Mouse (Mus musculus): ENCODE data around the gene 4931428L18Rik. TPM values are rescaled to one million over a fixed set of nuclear protein-coding genes. Genes with fewer than 3 reads are reported as not detected.

The 4931428L18Rik gene
- not detected in 2 replicates for polyA plus RNA-seq (2015; fragmentation: Nextera tagmentation; extraction: Ambion mirVana)

DNA sequence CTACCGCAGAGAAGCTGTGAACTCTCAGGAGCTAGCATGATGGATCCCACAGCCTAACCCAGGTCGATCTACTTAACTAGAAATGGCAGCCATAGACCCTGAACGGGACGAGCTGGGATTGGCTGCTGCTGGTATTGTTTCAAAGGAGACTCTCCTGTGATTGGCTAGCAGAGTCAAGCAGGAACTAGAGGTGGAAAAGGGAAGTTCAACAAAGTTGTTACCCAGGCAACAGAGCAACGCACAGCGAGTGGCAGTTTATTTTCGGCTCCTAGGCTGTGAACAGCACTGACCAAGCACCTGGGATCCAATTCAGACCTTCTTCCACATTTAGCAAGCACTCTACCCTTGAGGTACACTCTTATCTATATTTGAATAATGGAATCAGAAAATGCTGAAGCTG is at the start of gene 4931428L18Rik, which contains the start of gene Pih1d3:
Gene 4931428L18Rik (minus strand): TSS at position 121 of the 400 bp plus-strand sequence.
Gene Pih1d3 (plus strand): TSS at position 275 of the 400 bp plus-strand sequence.
- ATAC-seq: no peak
- Histone ChIP-seq H3K4me1 (ENCODE audit: control insufficient read depth, insufficient read depth, low read length) (no peaks in the 10 kb centered on the region), H3K9ac (ENCODE audit: low read depth, low read length) (no peak within 1 kb of the TSS), H3K9me3 (ENCODE audit: control insufficient read depth, low read length) (no peaks in the 10 kb centered on the region), H3K4me2 (ENCODE audit: low read depth, low read length) (no peak within 1 kb of the TSS), H3K4me3 (ENCODE audit: low read length) (no peak within 1 kb of the TSS), H3K36me3 (ENCODE audit: control insufficient read depth, insufficient read depth, low read length) (no peaks in the 10 kb centered on the region), H3K27ac (ENCODE audit: low read length) (no peak within 1 kb of the TSS), H3K27me3 (replicated peaks; ENCODE audit: control insufficient read depth, insufficient read depth, low read length) (no peaks in the 10 kb centered on the region)
- 85% methylated on average over 7 of the region's 7 CpGs for WGBS

DNA sequence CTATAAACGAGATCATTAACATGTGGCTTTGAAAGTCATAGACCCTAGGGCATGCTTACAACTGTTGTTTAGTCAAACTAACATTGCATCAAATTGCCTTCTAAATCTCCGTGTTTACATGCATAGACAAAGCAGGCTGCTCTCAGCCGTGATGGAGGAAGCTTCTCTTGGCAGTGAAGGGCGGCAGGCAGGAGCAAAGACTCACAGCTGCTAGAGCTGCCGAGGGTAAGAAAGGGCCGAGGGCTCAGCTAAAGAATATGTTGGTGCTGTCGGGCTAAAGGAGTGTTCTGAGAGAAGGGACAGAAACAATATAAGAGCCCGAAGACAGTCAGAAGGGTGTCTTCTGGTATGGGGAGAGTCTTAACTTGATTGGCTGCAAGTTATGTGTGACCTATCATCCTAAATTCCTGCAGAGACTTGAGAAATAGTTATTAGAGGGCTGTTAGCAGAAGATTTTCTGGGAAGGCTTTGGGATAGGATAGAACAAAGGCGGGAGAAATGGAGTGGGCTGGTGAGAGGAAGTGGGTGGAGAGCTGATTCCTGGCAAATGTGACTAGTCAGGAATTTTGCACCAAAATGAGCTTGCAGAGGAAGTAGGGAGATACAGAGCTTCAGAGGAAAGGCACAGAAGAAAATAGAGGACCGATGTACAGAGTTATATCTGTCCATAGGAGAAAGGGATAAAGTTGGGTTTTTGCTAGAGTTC is 37.9 kb upstream of the 4931428L18Rik start:
- no peaks in the 10 kb centered on the region for H3K27me3 ChIP-seq (replicated peaks; ENCODE audit: control insufficient read depth, insufficient read depth, low read length)
- peak; percentile 38 for ATAC-seq
- no peak overlapping the region for H3K4me2 ChIP-seq (ENCODE audit: low read depth, low read length)
- WGBS: 61% methylated on average over 10 of the region's 10 CpGs
- no peak overlapping the region for H3K9ac ChIP-seq (ENCODE audit: low read depth, low read length)
- H3K9me3 ChIP-seq (ENCODE audit: control insufficient read depth, low read length): no peaks in the 10 kb centered on the region
- no peaks in the 10 kb centered on the region for H3K4me1 ChIP-seq (ENCODE audit: control insufficient read depth, insufficient read depth, low read length)
- peak overlapping the region; percentile 44 for H3K27ac ChIP-seq (ENCODE audit: low read length)
- H3K4me3 ChIP-seq (ENCODE audit: low read length): no peak overlapping the region
- no peaks in the 10 kb centered on the region for H3K36me3 ChIP-seq (ENCODE audit: control insufficient read depth, insufficient read depth, low read length)

DNA sequence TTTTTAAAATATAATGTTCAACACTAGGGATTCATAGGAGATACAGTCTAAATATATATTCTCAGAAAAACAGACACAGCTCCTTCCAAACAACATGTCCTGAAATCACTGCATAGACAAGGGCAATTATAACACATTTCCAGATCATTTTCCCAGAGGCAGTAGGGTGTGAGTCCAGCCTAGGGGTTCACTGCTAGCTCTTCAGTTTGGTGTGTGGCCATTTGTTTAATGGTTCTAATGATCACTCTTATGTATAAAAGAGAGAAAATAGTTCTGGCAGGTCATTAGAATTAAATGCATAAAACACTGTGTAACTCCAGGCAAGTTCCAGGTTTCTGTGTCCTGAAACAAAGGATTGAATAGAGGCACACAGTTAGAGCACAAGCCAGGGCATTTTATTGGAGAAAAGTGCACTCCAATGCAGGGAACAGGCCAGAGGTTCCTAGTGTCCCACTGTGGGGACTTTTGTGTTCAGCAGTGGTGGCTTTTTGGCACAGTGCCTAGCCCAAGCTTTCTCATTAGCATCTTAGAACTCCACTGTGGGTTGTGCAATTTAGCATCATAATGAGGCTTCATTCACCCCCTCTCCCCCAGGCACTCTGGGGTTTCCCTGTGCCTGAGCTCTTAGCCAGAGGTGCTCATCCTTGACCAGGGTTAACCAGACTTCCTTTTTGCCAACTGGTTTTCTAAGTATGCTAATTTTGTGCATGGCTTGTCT is 11.0 kb upstream of the 4931428L18Rik start:
- H3K27me3 ChIP-seq (replicated peaks; ENCODE audit: control insufficient read depth, insufficient read depth, low read length): no peaks in the 10 kb centered on the region
- no peaks in the 10 kb centered on the region for H3K36me3 ChIP-seq (ENCODE audit: control insufficient read depth, insufficient read depth, low read length)
- ATAC-seq: no peak
- no peaks in the 10 kb centered on the region for H3K9me3 ChIP-seq (ENCODE audit: control insufficient read depth, low read length)
- H3K9ac ChIP-seq (ENCODE audit: low read depth, low read length): no peak overlapping the region
- H3K4me1 ChIP-seq (ENCODE audit: control insufficient read depth, insufficient read depth, low read length): no peaks in the 10 kb centered on the region
- no peak overlapping the region for H3K27ac ChIP-seq (ENCODE audit: low read length)
- no peak overlapping the region for H3K4me2 ChIP-seq (ENCODE audit: low read depth, low read length)
- H3K4me3 ChIP-seq (ENCODE audit: low read length): no peak overlapping the region

DNA sequence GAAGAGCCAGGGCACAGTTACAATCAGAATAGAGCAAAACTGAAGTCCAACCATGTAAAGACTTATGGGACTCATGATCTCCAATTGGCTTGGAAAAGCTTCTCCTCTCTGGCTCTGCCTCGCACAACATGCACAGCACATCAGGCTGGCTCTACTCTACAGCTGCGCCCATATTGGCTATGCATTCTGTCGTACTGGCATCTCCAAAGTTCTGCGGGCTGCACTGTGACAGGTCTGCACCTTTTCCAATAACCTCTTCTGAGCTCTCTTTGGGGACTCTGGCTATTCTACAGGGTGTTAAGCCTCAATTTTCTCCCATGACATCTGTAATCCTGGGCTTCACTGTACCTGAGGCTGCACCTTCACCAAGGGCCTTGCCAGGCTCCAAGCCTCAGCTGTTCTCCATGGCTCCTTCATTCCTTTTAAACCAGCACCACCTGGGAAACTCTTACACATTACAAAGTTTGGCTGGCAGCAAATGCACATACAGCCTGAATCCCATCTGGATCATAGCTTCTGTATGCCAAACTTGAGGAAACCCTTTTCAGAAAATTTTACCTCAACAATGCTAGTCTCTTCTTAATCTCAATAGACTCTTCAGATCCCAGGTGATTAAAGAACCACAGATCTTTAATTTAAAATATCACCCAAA is 1.8 kb downstream of the 4931428L18Rik start:
- Histone ChIP-seq H3K9me3 (ENCODE audit: control insufficient read depth, low read length) (no peaks in the 10 kb centered on the region), H3K4me2 (ENCODE audit: low read depth, low read length) (no peak overlapping the region), H3K27ac (ENCODE audit: low read length) (no peak overlapping the region), H3K27me3 (replicated peaks; ENCODE audit: control insufficient read depth, insufficient read depth, low read length) (no peaks in the 10 kb centered on the region), H3K9ac (ENCODE audit: low read depth, low read length) (no peak overlapping the region), H3K36me3 (ENCODE audit: control insufficient read depth, insufficient read depth, low read length) (no peaks in the 10 kb centered on the region), H3K4me1 (ENCODE audit: control insufficient read depth, insufficient read depth, low read length) (no peaks in the 10 kb centered on the region), H3K4me3 (ENCODE audit: low read length) (no peak overlapping the region)
- WGBS: 89% methylated on average over 4 of the region's 4 CpGs
- ATAC-seq: no peak

DNA sequence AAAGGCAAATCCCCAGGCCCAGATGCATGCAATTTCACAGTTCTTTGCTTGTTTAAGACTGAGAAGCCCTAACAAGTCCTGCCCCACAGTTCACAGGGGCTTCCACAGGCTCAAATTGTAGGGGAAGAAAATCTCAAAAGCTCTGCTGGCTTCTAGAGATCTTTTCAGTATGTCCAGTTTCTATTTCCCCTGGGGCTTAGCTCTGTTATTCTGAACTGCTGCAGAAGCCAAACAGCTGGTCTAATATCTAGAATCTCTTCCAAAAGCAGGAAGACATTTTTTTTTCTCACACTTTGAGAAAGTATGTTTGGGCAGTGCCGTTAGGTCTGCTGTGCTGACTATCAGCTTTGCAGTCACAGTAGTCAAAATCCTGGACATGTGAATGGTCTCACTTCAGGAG is 7.7 kb downstream of the 4931428L18Rik start:
- no peak overlapping the region for H3K27ac ChIP-seq (ENCODE audit: low read length)
- ATAC-seq: no peak
- H3K9ac ChIP-seq (ENCODE audit: low read depth, low read length): no peak overlapping the region
- no peak overlapping the region for H3K4me3 ChIP-seq (ENCODE audit: low read length)
- 66% methylated on average over 1 of the region's 1 CpGs for WGBS
- no peaks in the 10 kb centered on the region for H3K36me3 ChIP-seq (ENCODE audit: control insufficient read depth, insufficient read depth, low read length)
- no peak overlapping the region for H3K4me2 ChIP-seq (ENCODE audit: low read depth, low read length)
- no peaks in the 10 kb centered on the region for H3K9me3 ChIP-seq (ENCODE audit: control insufficient read depth, low read length)
- H3K27me3 ChIP-seq (replicated peaks; ENCODE audit: control insufficient read depth, insufficient read depth, low read length): no peaks in the 10 kb centered on the region
- no peaks in the 10 kb centered on the region for H3K4me1 ChIP-seq (ENCODE audit: control insufficient read depth, insufficient read depth, low read length)

DNA sequence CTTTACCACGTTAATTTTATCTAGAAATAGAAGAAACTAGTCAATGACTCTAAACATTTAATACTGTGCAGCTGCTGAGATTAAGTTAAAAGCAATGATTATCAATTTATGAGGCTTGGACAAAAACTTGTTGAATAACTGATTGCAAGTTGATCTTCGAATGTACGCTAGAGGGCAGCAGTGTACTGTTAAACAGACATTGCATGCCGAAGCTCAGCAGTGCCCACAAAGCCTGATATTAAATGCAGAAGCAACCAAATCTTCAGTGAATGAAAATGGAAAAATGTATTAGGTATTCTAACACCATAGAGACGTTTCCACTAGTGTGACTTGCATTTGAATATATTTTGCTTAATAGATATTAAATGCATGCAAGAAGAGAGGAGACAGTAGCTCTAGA is 12.3 kb downstream of the 4931428L18Rik start:
- Histone ChIP-seq H3K27me3 (replicated peaks; ENCODE audit: control insufficient read depth, insufficient read depth, low read length) (no peaks in the 10 kb centered on the region), H3K4me3 (ENCODE audit: low read length) (no peak overlapping the region), H3K9ac (ENCODE audit: low read depth, low read length) (no peak overlapping the region), H3K4me2 (ENCODE audit: low read depth, low read length) (no peak overlapping the region), H3K4me1 (ENCODE audit: control insufficient read depth, insufficient read depth, low read length) (no peaks in the 10 kb centered on the region), H3K27ac (ENCODE audit: low read length) (no peak overlapping the region), H3K36me3 (ENCODE audit: control insufficient read depth, insufficient read depth, low read length) (no peaks in the 10 kb centered on the region), H3K9me3 (ENCODE audit: control insufficient read depth, low read length) (no peaks in the 10 kb centered on the region)
- ATAC-seq: no peak
- under 1% methylated on average over 5 of the region's 5 CpGs for WGBS

DNA sequence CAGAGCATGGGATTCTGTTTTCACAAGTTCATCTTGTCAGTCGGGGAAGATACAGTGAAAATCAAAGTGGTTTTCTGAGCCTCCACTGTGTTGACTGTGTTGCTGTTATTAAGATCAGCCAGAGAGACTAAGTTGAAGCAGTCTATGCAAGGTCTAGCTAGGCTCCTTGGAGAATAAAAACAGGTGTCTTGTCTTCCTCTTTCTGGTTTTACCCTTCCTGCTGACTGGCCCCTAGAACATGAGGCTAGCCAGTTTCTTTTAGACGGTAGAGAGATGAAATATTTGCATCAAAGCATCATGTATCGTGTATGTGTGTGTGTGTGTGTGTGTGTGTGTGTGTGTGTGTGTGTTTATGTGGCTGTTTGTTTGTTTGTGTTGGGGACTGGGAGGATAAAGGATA is 16.7 kb downstream of the 4931428L18Rik start:
- Histone ChIP-seq H3K36me3 (ENCODE audit: control insufficient read depth, insufficient read depth, low read length) (no peaks in the 10 kb centered on the region), H3K4me2 (ENCODE audit: low read depth, low read length) (no peak overlapping the region), H3K4me3 (ENCODE audit: low read length) (no peak overlapping the region), H3K9me3 (ENCODE audit: control insufficient read depth, low read length) (no peaks in the 10 kb centered on the region), H3K27me3 (replicated peaks; ENCODE audit: control insufficient read depth, insufficient read depth, low read length) (no peaks in the 10 kb centered on the region), H3K9ac (ENCODE audit: low read depth, low read length) (no peak overlapping the region), H3K27ac (ENCODE audit: low read length) (no peak overlapping the region), H3K4me1 (ENCODE audit: control insufficient read depth, insufficient read depth, low read length) (no peaks in the 10 kb centered on the region)
- WGBS: 81% methylated on average over 3 of the region's 3 CpGs
- ATAC-seq: no peak

DNA sequence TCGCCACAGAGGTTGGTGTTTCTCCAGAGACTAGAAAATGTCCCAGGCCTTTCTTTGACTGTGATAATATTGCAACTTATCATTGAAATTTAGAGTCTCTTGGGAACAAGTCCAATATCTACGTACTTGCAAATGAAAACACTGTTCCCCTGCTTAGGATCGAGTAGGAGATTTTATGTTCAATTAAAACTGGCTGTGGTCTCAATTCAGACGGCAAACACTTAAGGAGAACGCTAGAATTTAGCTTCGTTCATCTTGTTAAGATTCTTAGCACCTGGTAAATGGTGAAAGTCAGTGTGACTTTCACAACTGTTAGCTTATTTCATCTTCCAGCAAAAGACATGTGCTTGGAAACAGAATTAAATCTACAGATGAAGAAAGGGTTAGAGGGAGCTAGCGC is 17.1 kb downstream of the 4931428L18Rik start:
- Histone ChIP-seq H3K4me3 (ENCODE audit: low read length) (no peak overlapping the region), H3K4me2 (ENCODE audit: low read depth, low read length) (no peak overlapping the region), H3K27me3 (replicated peaks; ENCODE audit: control insufficient read depth, insufficient read depth, low read length) (no peaks in the 10 kb centered on the region), H3K9ac (ENCODE audit: low read depth, low read length) (no peak overlapping the region), H3K36me3 (ENCODE audit: control insufficient read depth, insufficient read depth, low read length) (no peaks in the 10 kb centered on the region), H3K9me3 (ENCODE audit: control insufficient read depth, low read length) (no peaks in the 10 kb centered on the region), H3K4me1 (ENCODE audit: control insufficient read depth, insufficient read depth, low read length) (no peaks in the 10 kb centered on the region), H3K27ac (ENCODE audit: low read length) (no peak overlapping the region)
- WGBS: 82% methylated on average over 7 of the region's 7 CpGs
- ATAC-seq: no peak

DNA sequence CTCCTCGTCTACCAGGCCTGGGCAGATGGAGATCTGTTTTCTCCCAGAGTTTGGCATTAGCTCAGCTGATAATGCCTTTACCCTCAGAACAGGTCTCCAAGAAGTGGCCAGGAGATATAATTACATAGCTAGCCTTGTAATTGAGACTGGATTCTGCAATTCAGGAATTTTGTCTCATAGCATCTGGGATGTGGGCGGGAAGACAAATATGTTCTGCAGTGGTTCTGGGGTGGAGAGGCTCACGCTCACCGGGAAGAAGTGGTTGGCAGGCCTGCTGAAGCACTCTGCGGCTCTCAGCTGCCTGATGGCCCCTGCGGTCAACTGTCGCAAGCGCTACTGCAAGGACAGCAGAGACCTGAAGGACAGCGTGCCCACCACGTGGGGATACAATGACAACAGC is 18.7 kb downstream of the 4931428L18Rik start:
- H3K36me3 ChIP-seq (ENCODE audit: control insufficient read depth, insufficient read depth, low read length): no peaks in the 10 kb centered on the region
- H3K9ac ChIP-seq (ENCODE audit: low read depth, low read length): no peak overlapping the region
- H3K27me3 ChIP-seq (replicated peaks; ENCODE audit: control insufficient read depth, insufficient read depth, low read length): no peaks in the 10 kb centered on the region
- H3K4me1 ChIP-seq (ENCODE audit: control insufficient read depth, insufficient read depth, low read length): no peaks in the 10 kb centered on the region
- no peak overlapping the region for H3K4me3 ChIP-seq (ENCODE audit: low read length)
- no peak for ATAC-seq
- no peak overlapping the region for H3K4me2 ChIP-seq (ENCODE audit: low read depth, low read length)
- H3K27ac ChIP-seq (ENCODE audit: low read length): no peak overlapping the region
- 90% methylated on average over 10 of the region's 10 CpGs for WGBS
- no peaks in the 10 kb centered on the region for H3K9me3 ChIP-seq (ENCODE audit: control insufficient read depth, low read length)

Data from intestine, embryonic 16.5 days (tissue).